Mouse (Mus musculus) neural tube, embryonic 12.5 days (tissue): ENCODE results near the gene Pitpnc1. TPM values are rescaled to one million over a fixed set of nuclear protein-coding genes. Genes with fewer than 3 reads are reported as not detected.

ENCODE experiments used
- ATAC-seq: fragments of 200-750 bp; cut with Nextera tagmentation; 2 replicates; pipeline ENCODE4 v1.8.0; 2017; ENCODE audit warnings: low read depth, mild to moderate bottlenecking, moderate TSS enrichment, moderate library complexity; ENCODE audit not compliant: low FRiP score
- H3K27ac ChIP-seq: fragments of 300-500 bp; sonication (generic); 2 replicates; pipeline ENCODE4 v1.5.1; 2016
- H3K27me3 ChIP-seq: fragments of 300-500 bp; sonication (generic); replicated peaks from 2 replicates; pipeline ENCODE4 v1.6.1; 2016; ENCODE audit warnings: mild to moderate bottlenecking
- H3K36me3 ChIP-seq: fragments of 300-500 bp; sonication (generic); 2 replicates; pipeline ENCODE4 v1.6.1; 2016; ENCODE audit warnings: mild to moderate bottlenecking
- H3K4me1 ChIP-seq: fragments of 300-500 bp; sonication (generic); 2 replicates; pipeline ENCODE4 v1.6.1; 2016
- H3K4me2 ChIP-seq: fragments of 300-500 bp; sonication (generic); replicated peaks from 2 replicates; pipeline ENCODE4 v1.6.1; 2016; ENCODE audit warnings: mild to moderate bottlenecking
- H3K4me3 ChIP-seq: fragments of 300-500 bp; sonication (generic); 2 replicates; pipeline ENCODE4 v1.5.1; 2016
- H3K9ac ChIP-seq: fragments of 300-500 bp; sonication (generic); 2 replicates; pipeline ENCODE4 v1.6.1; 2016; ENCODE audit warnings: mild to moderate bottlenecking
- H3K9me3 ChIP-seq: fragments of 300-500 bp; sonication (generic); 2 replicates; pipeline ENCODE4 v1.6.1; 2016; ENCODE audit warnings: mild to moderate bottlenecking
- WGBS: fragments of 180-500 bp; shearing (Covaris S2); methylation state at CpG from one replicate; pipeline ENCODE4 v1.1.7; 2016; 5-methylcytosine and 5-hydroxymethylcytosine counted together
- polyA plus RNA-seq: library from polyadenylated mRNA; unstranded; fragments of >200 nt; fragmentation: Nextera tagmentation; extraction: Ambion mirVana; gene quantifications from 2 replicates; pipeline ENCODE4 v1.2.1, GENCODE M21; 2016

Gene Pitpnc1
- polyA plus RNA-seq, 1 experiment from 2014 or later = 32.5 TPM

- H3K27me3 ChIP-seq = no peaks in the 10 kb centered on the region
- no peak overlapping the region for H3K9ac ChIP-seq
- WGBS = 91% methylated on average over 9 of the region's 9 CpGs
- peaks cover 3% of the 10 kb centered on the region; the same call in 1 of the 2 replicates for H3K36me3 ChIP-seq
- no peaks in the 10 kb centered on the region for H3K9me3 ChIP-seq
- no peak overlapping the region for H3K4me3 ChIP-seq
- no peak overlapping the region for H3K27ac ChIP-seq
- ATAC-seq = no peak
- H3K4me2 ChIP-seq = no peak overlapping the region
- H3K4me1 ChIP-seq = no peaks in the 10 kb centered on the region
Observed at GRCm38 (mm10) chr11:107299511-107300120, 170.9 kb downstream of the Pitpnc1 start.

GRCm38 (mm10) chr11:107296176-107296575 is 174.3 kb downstream of the Pitpnc1 start:
- Histone ChIP-seq H3K27me3 (no peaks in the 10 kb centered on the region), H3K4me1 (no peaks in the 10 kb centered on the region), H3K36me3 (peaks cover 7% of the 10 kb centered on the region), H3K4me2 (no peak overlapping the region), H3K27ac (no peak overlapping the region), H3K9ac (no peak overlapping the region), H3K9me3 (no peaks in the 10 kb centered on the region), H3K4me3 (no peak overlapping the region)
- WGBS = 93% methylated on average over 4 of the region's 4 CpGs
- ATAC-seq = no peak

- peaks cover 4% of the 10 kb centered on the region; the same call in 1 of the 2 replicates for H3K36me3 ChIP-seq
- no peak for ATAC-seq
- no peak overlapping the region for H3K4me3 ChIP-seq
- H3K27me3 ChIP-seq = no peaks in the 10 kb centered on the region
- H3K9ac ChIP-seq = no peak overlapping the region
- no peak overlapping the region for H3K4me2 ChIP-seq
- H3K27ac ChIP-seq = no peak overlapping the region
- H3K4me1 ChIP-seq = no peaks in the 10 kb centered on the region
- no peaks in the 10 kb centered on the region for H3K9me3 ChIP-seq
- 74% methylated on average over 13 of the region's 13 CpGs for WGBS
Observed at GRCm38 (mm10) chr11:107292036-107292435, 178.5 kb downstream of the Pitpnc1 start.

GRCm38 (mm10) chr11:107288186-107288563 is 182.3 kb downstream of the Pitpnc1 start:
- no peak overlapping the region for H3K4me3 ChIP-seq
- no peaks in the 10 kb centered on the region for H3K27me3 ChIP-seq
- no peak overlapping the region for H3K27ac ChIP-seq
- no peak overlapping the region for H3K9ac ChIP-seq
- H3K36me3 ChIP-seq = no peaks in the 10 kb centered on the region
- H3K4me2 ChIP-seq = no peak overlapping the region
- no peak for ATAC-seq
- H3K4me1 ChIP-seq = no peaks in the 10 kb centered on the region
- WGBS = 96% methylated on average over 2 of the region's 2 CpGs
- H3K9me3 ChIP-seq = no peaks in the 10 kb centered on the region

GRCm38 (mm10) chr11:107287215-107288185 is 183.0 kb downstream of the Pitpnc1 start:
- no peak for ATAC-seq
- Histone ChIP-seq H3K9ac (no peak overlapping the region), H3K4me2 (no peak overlapping the region), H3K4me1 (no peaks in the 10 kb centered on the region), H3K4me3 (no peak overlapping the region), H3K27ac (no peak overlapping the region), H3K27me3 (no peaks in the 10 kb centered on the region), H3K9me3 (no peaks in the 10 kb centered on the region), H3K36me3 (no peaks in the 10 kb centered on the region)
- WGBS = 91% methylated on average over 11 of the region's 11 CpGs

GRCm38 (mm10) chr11:107285731-107286130 is 184.8 kb downstream of the Pitpnc1 start:
- WGBS = 82% methylated on average over 7 of the region's 7 CpGs
- no peak for ATAC-seq

GRCm38 (mm10) chr11:107283632-107284031 is 186.9 kb downstream of the Pitpnc1 start:
- H3K9me3 ChIP-seq = no peaks in the 10 kb centered on the region
- no peaks in the 10 kb centered on the region for H3K36me3 ChIP-seq
- peaks cover 13% of the 10 kb centered on the region for H3K4me1 ChIP-seq
- 96% methylated on average over 3 of the region's 3 CpGs for WGBS
- no peaks in the 10 kb centered on the region for H3K27me3 ChIP-seq
- H3K27ac ChIP-seq = no peak overlapping the region
- H3K4me3 ChIP-seq = no peak overlapping the region
- no peak overlapping the region for H3K9ac ChIP-seq
- no peak overlapping the region for H3K4me2 ChIP-seq
- no peak for ATAC-seq

More at GRCm38 (mm10) chr11:107285731-107286130, 184.8 kb downstream of the Pitpnc1 start:
- Histone ChIP-seq H3K4me1 (no peaks in the 10 kb centered on the region), H3K27ac (no peak overlapping the region), H3K9ac (no peak overlapping the region), H3K27me3 (no peaks in the 10 kb centered on the region), H3K36me3 (no peaks in the 10 kb centered on the region), H3K4me3 (no peak overlapping the region), H3K9me3 (no peaks in the 10 kb centered on the region), H3K4me2 (no peak overlapping the region)

GRCm38 (mm10) chr11:107282481-107282880 is 188.0 kb downstream of the Pitpnc1 start:
- no peak overlapping the region for H3K4me3 ChIP-seq
- no peak overlapping the region for H3K27ac ChIP-seq
- H3K9me3 ChIP-seq = no peaks in the 10 kb centered on the region
- WGBS = 95% methylated on average over 7 of the region's 7 CpGs
- no peaks in the 10 kb centered on the region for H3K27me3 ChIP-seq
- peaks cover 13% of the 10 kb centered on the region for H3K4me1 ChIP-seq
- H3K9ac ChIP-seq = no peak overlapping the region
- no peak overlapping the region for H3K4me2 ChIP-seq
- H3K36me3 ChIP-seq = no peaks in the 10 kb centered on the region
- ATAC-seq = no peak

GRCm38 (mm10) chr11:107279258-107279657 is 191.2 kb downstream of the Pitpnc1 start:
- Histone ChIP-seq H3K27ac (no peak overlapping the region), H3K36me3 (no peaks in the 10 kb centered on the region), H3K27me3 (no peaks in the 10 kb centered on the region), H3K9me3 (no peaks in the 10 kb centered on the region), H3K9ac (no peak overlapping the region), H3K4me2 (0 out of 2 replicates have a peak overlapping the region, but pooled peaks have one; percentile 22), H3K4me3 (no peak overlapping the region), H3K4me1 (peaks cover 18% of the 10 kb centered on the region)
- WGBS = 13% methylated on average over 8 of the region's 8 CpGs
- no peak for ATAC-seq

- Histone ChIP-seq H3K27me3 (no peaks in the 10 kb centered on the region), H3K27ac (no peak overlapping the region), H3K9me3 (no peaks in the 10 kb centered on the region), H3K9ac (no peak overlapping the region), H3K4me3 (no peak overlapping the region), H3K4me1 (peaks cover 18% of the 10 kb centered on the region), H3K4me2 (no peak overlapping the region), H3K36me3 (no peaks in the 10 kb centered on the region)
- ATAC-seq = no peak
- 78% methylated on average over 7 of the region's 7 CpGs for WGBS
Observed at GRCm38 (mm10) chr11:107276898-107277297, 193.6 kb downstream of the Pitpnc1 start.

- ATAC-seq = no peak
- Histone ChIP-seq H3K4me2 (no peak overlapping the region), H3K9ac (no peak overlapping the region), H3K36me3 (no peaks in the 10 kb centered on the region), H3K27me3 (no peaks in the 10 kb centered on the region), H3K4me1 (peaks cover 18% of the 10 kb centered on the region), H3K4me3 (no peak overlapping the region), H3K9me3 (no peaks in the 10 kb centered on the region), H3K27ac (no peak overlapping the region)
- 80% methylated on average over 3 of the region's 3 CpGs for WGBS
Observed at GRCm38 (mm10) chr11:107276337-107276736, 194.2 kb downstream of the Pitpnc1 start.

GRCm38 (mm10) chr11:107275902-107276301 is 194.6 kb downstream of the Pitpnc1 start:
- Histone ChIP-seq H3K9ac (no peak overlapping the region), H3K9me3 (no peaks in the 10 kb centered on the region), H3K4me2 (no peak overlapping the region), H3K27me3 (no peaks in the 10 kb centered on the region), H3K4me1 (peaks cover 18% of the 10 kb centered on the region), H3K27ac (no peak overlapping the region), H3K36me3 (no peaks in the 10 kb centered on the region), H3K4me3 (no peak overlapping the region)
- no peak for ATAC-seq
- WGBS = 44% methylated on average over 6 of the region's 6 CpGs
